Mouse (Mus musculus): Measurements from ENCODE around the gene Slc26a10. TPM values are rescaled to one million over a fixed set of nuclear protein-coding genes. Genes with fewer than 3 reads are reported as not detected.
"Not testable (repeated sequence)": the region's sequence is repeated elsewhere in the genome, so short reads cannot be mapped to it uniquely, and the experiment has no call there.

The Slc26a10 gene
- polyA plus RNA-seq, 1 experiment, result 1.3 TPM

GRCm38 (mm10) chr10:127194428-127195327 lies 14.2 kb upstream of the Slc26a10 start:
- Histone ChIP-seq H3K4me3 (peak overlapping the region; percentile 93), H3ac (ENCODE audit: control insufficient read depth, insufficient read length) (peak overlapping the region; percentile 75), H3K4me2 (ENCODE audit: low read depth) (peak overlapping the region; percentile 84), H3K36me3 (ENCODE audit: control insufficient read depth, insufficient read depth) (no peaks in the 10 kb centered on the region), H3K79me2 (ENCODE audit: control insufficient read depth, insufficient read depth) (peaks cover 2% of the 10 kb centered on the region), H3K27me3 (ENCODE audit: control insufficient read depth, insufficient read depth, insufficient read length) (no peaks in the 10 kb centered on the region)
- TF ChIP-seq MYOD1 (IDR thresholded peaks at IDR 0.05; ENCODE audit: control insufficient read depth in 1 of 3, insufficient read length in 2 of 3, low read depth in 2 of 3), result no peak
- TF ChIP-seq TCF3 (IDR thresholded peaks at IDR 0.05; ENCODE audit: insufficient read length, low read depth), result no peak
- TF ChIP-seq POLR2A (IDR thresholded peaks at IDR 0.05; ENCODE audit: insufficient read length, low read depth), result peak; percentile 67
- peak; percentile 63 for TF ChIP-seq POLR2AphosphoS2 (IDR thresholded peaks at IDR 0.05; ENCODE audit: insufficient read length, low read depth)

GRCm38 (mm10) chr10:127193011-127193410 lies 12.6 kb upstream of the Slc26a10 start:
- H3K79me2 ChIP-seq (ENCODE audit: control insufficient read depth, insufficient read depth), result peaks cover 2% of the 10 kb centered on the region
- no peak overlapping the region for H3K4me3 ChIP-seq
- TF ChIP-seq E2F4 (IDR thresholded peaks at IDR 0.05; ENCODE audit: insufficient read depth) (no peak), POLR2AphosphoS2 (IDR thresholded peaks at IDR 0.05; ENCODE audit: insufficient read length, low read depth) (no peak), MYOG (IDR thresholded peaks at IDR 0.05; ENCODE audit: control insufficient read depth in 1 of 3, insufficient read depth in 1 of 3, insufficient read length in 2 of 3, low read depth in 2 of 3) (no peak), TCF12 (IDR thresholded peaks at IDR 0.05; ENCODE audit: insufficient read depth, poor library complexity, severe bottlenecking) (no peak), REST (IDR thresholded peaks at IDR 0.05; ENCODE audit: insufficient read depth, insufficient read length) (no peak), MYOD1 (IDR thresholded peaks at IDR 0.05; ENCODE audit: control insufficient read depth in 1 of 3, insufficient read length in 2 of 3, low read depth in 2 of 3) (no peak), POLR2A (IDR thresholded peaks at IDR 0.05; ENCODE audit: insufficient read length, low read depth) (no peak), MAX (IDR thresholded peaks at IDR 0.05; ENCODE audit: low read depth) (no peak), TCF3 (IDR thresholded peaks at IDR 0.05; ENCODE audit: insufficient read length, low read depth) (no peak), CEBPB (IDR thresholded peaks at IDR 0.05; ENCODE audit: insufficient read depth, poor library complexity, severe bottlenecking) (no peak), USF1 (IDR thresholded peaks at IDR 0.05; ENCODE audit: low read depth) (no peak)
- no peak overlapping the region for H3ac ChIP-seq (ENCODE audit: control insufficient read depth, insufficient read length)
- no peaks in the 10 kb centered on the region for H3K27me3 ChIP-seq (ENCODE audit: control insufficient read depth, insufficient read depth, insufficient read length)
- no peaks in the 10 kb centered on the region for H3K36me3 ChIP-seq (ENCODE audit: control insufficient read depth, insufficient read depth)
- no peak overlapping the region for H3K4me2 ChIP-seq (ENCODE audit: low read depth)

GRCm38 (mm10) chr10:127192057-127192328 lies 11.5 kb upstream of the Slc26a10 start:
- H3K79me2 ChIP-seq (ENCODE audit: control insufficient read depth, insufficient read depth); H3K4me3 ChIP-seq: not testable (repeated sequence)

GRCm38 (mm10) chr10:127191191-127192056 lies 11.0 kb upstream of the Slc26a10 start:
- H3K4me2 ChIP-seq (ENCODE audit: low read depth), result no peak overlapping the region
- no peak for TF ChIP-seq TCF12 (IDR thresholded peaks at IDR 0.05; ENCODE audit: insufficient read depth, poor library complexity, severe bottlenecking)
- TF ChIP-seq MYOG (IDR thresholded peaks at IDR 0.05; ENCODE audit: control insufficient read depth in 1 of 3, insufficient read depth in 1 of 3, insufficient read length in 2 of 3, low read depth in 2 of 3), result peak in 1 of 3 experiments; percentile 26
- H3K36me3 ChIP-seq (ENCODE audit: control insufficient read depth, insufficient read depth), result no peaks in the 10 kb centered on the region
- no peak overlapping the region for H3ac ChIP-seq (ENCODE audit: control insufficient read depth, insufficient read length)
- H3K27me3 ChIP-seq (ENCODE audit: control insufficient read depth, insufficient read depth, insufficient read length), result no peaks in the 10 kb centered on the region
- H3K79me2 ChIP-seq (ENCODE audit: control insufficient read depth, insufficient read depth), result peaks cover 2% of the 10 kb centered on the region
- no peak overlapping the region for H3K4me3 ChIP-seq

More at GRCm38 (mm10) chr10:127192057-127192328, 11.5 kb upstream of the Slc26a10 start:
- H3ac ChIP-seq (ENCODE audit: control insufficient read depth, insufficient read length); H3K27me3 ChIP-seq (ENCODE audit: control insufficient read depth, insufficient read depth, insufficient read length); H3K36me3 ChIP-seq (ENCODE audit: control insufficient read depth, insufficient read depth); H3K4me2 ChIP-seq (ENCODE audit: low read depth): not testable (repeated sequence)

GRCm38 (mm10) chr10:127190398-127191190 lies 10.1 kb upstream of the Slc26a10 start:
- H3K79me2 ChIP-seq (ENCODE audit: control insufficient read depth, insufficient read depth), result no peaks in the 10 kb centered on the region
- H3K4me2 ChIP-seq (ENCODE audit: low read depth), result peak overlapping the region; percentile 95
- no peaks in the 10 kb centered on the region for H3K36me3 ChIP-seq (ENCODE audit: control insufficient read depth, insufficient read depth)
- TF ChIP-seq MYOG (IDR thresholded peaks at IDR 0.05; ENCODE audit: control insufficient read depth in 1 of 3, insufficient read depth in 1 of 3, insufficient read length in 2 of 3, low read depth in 2 of 3) (no peak), TCF12 (IDR thresholded peaks at IDR 0.05; ENCODE audit: insufficient read depth, poor library complexity, severe bottlenecking) (no peak), POLR2A (IDR thresholded peaks at IDR 0.05; ENCODE audit: insufficient read length, low read depth) (no peak), POLR2AphosphoS2 (IDR thresholded peaks at IDR 0.05; ENCODE audit: insufficient read length, low read depth) (no peak), USF1 (IDR thresholded peaks at IDR 0.05; ENCODE audit: low read depth) (no peak), MYOD1 (IDR thresholded peaks at IDR 0.05; ENCODE audit: control insufficient read depth in 1 of 3, insufficient read length in 2 of 3, low read depth in 2 of 3) (no peak), REST (IDR thresholded peaks at IDR 0.05; ENCODE audit: insufficient read depth, insufficient read length) (no peak), E2F4 (IDR thresholded peaks at IDR 0.05; ENCODE audit: insufficient read depth) (no peak), TCF3 (IDR thresholded peaks at IDR 0.05; ENCODE audit: insufficient read length, low read depth) (no peak), CEBPB (IDR thresholded peaks at IDR 0.05; ENCODE audit: insufficient read depth, poor library complexity, severe bottlenecking) (no peak), MAX (IDR thresholded peaks at IDR 0.05; ENCODE audit: low read depth) (no peak), SRF (IDR thresholded peaks at IDR 0.05; ENCODE audit: control insufficient read depth, insufficient read length, low read depth) (no peak)
- peak overlapping the region; percentile 40 for H3ac ChIP-seq (ENCODE audit: control insufficient read depth, insufficient read length)
- H3K4me3 ChIP-seq, result peak overlapping the region; percentile 69
- H3K27me3 ChIP-seq (ENCODE audit: control insufficient read depth, insufficient read depth, insufficient read length), result no peaks in the 10 kb centered on the region

All from myocyte (in vitro differentiated cells).